Mouse (Mus musculus): Measurements from ENCODE around the gene Gm8251. TPM values are rescaled to one million over a fixed set of nuclear protein-coding genes. Genes with fewer than 3 reads are reported as not detected.

The Gm8251 gene
- polyA plus RNA-seq (2015; fragmentation: Illumina TruSeq; extraction: RNeasy Lipid Tissue Mini Kit (QIAGEN cat#74804); ENCODE audit: insufficient read depth, low replicate concordance) = 1.1 TPM

DNA sequence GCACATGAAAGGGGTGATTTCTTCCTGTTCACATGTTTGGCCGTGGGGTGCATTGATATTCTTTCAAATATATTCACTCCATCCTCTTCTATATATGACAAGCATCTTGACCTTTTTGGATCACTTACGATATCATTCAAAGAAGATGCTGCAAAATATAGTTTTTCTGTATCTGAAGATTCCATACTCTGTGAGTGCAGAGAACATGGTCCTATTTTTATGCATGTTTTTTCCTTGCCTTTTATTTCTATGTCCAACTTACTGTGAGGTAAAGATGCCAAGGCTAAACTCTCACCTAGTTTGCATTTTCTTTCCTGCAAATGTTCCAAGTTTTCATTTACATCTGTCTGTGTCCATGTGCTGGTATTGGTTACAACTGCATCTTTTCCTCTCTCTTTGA is at the start of gene Gm8251:
Gene Gm8251 (minus strand): TSS at position 101 of the 400 bp plus-strand sequence.

GRCm38 (mm10) chr1:44102259-44102717 is 40.6 kb upstream of the Gm8251 start, which contains the start of gene Tex30:
Tex30 (minus strand) TSS chr1:44102441.

DNA sequence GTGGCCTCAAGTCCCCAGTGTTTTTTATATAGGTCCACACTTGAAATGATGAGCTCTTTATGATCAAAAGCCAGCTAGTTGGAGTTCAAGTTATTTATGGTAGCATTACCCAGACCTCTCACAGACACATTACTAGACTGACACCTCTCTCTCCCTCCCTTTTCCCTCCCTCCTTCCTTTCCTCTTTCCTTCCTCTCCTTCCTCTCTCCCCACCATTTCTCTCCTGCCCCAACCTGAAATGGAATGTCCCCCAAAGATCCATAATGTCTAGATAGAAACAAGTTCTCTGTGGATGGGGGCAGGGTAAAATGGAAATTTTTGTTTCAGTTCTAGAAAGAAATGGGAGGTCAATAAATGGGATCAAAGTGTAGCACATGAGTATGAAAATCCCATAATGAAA is 41.8 kb downstream of the Gm8251 start, which contains the start of gene Mettl21c:
Gene Mettl21c (minus strand): TSS at position 101 of the 400 bp plus-strand sequence.

Other genes starting within 250 kb of the Gm8251 start
- gene Uxs1, start 234.1 kb downstream of the Gm8251 start, polyA plus RNA-seq (2015; fragmentation: Illumina TruSeq; extraction: RNeasy Lipid Tissue Mini Kit (QIAGEN cat#74804); ENCODE audit: insufficient read depth, low replicate concordance) = 21.3 TPM
- 63.5 TPM for gene Tpp2, start 128.3 kb downstream of the Gm8251 start, polyA plus RNA-seq (2015; fragmentation: Illumina TruSeq; extraction: RNeasy Lipid Tissue Mini Kit (QIAGEN cat#74804); ENCODE audit: insufficient read depth, low replicate concordance)
- gene Mettl21c, start 41.9 kb downstream of the Gm8251 start, polyA plus RNA-seq (2015; fragmentation: Illumina TruSeq; extraction: RNeasy Lipid Tissue Mini Kit (QIAGEN cat#74804); ENCODE audit: insufficient read depth, low replicate concordance) = not detected
- gene Tex30, start 40.5 kb upstream of the Gm8251 start, polyA plus RNA-seq (2015; fragmentation: Illumina TruSeq; extraction: RNeasy Lipid Tissue Mini Kit (QIAGEN cat#74804); ENCODE audit: insufficient read depth, low replicate concordance) = 40.6 TPM
- gene Kdelc1, start 56.9 kb upstream of the Gm8251 start, polyA plus RNA-seq (2015; fragmentation: Illumina TruSeq; extraction: RNeasy Lipid Tissue Mini Kit (QIAGEN cat#74804); ENCODE audit: insufficient read depth, low replicate concordance) = 14.3 TPM
- 9.3 TPM for gene Bivm, start 57.0 kb upstream of the Gm8251 start, polyA plus RNA-seq (2015; fragmentation: Illumina TruSeq; extraction: RNeasy Lipid Tissue Mini Kit (QIAGEN cat#74804); ENCODE audit: insufficient read depth, low replicate concordance)
- gene Ercc5, start 85.8 kb upstream of the Gm8251 start, polyA plus RNA-seq (2015; fragmentation: Illumina TruSeq; extraction: RNeasy Lipid Tissue Mini Kit (QIAGEN cat#74804); ENCODE audit: insufficient read depth, low replicate concordance) = 31.4 TPM
- gene Mettl21e, start 157.0 kb upstream of the Gm8251 start, polyA plus RNA-seq (2015; fragmentation: Illumina TruSeq; extraction: RNeasy Lipid Tissue Mini Kit (QIAGEN cat#74804); ENCODE audit: insufficient read depth, low replicate concordance) = not detected

All from spleen, adult 10 weeks (tissue).